Comparison of ENCODE assay signal across 20 mouse cellular contexts in genomic region chr6:83426576-83426975, GRCm38 (mm10). TPM values are rescaled to one million over a fixed set of nuclear protein-coding genes. Genes with fewer than 3 reads are reported as not detected.
DNase-seq lines count a peak whose midpoint lies in the region; ATAC-seq and TF ChIP-seq lines count a peak whose summit lies in the region.
"Had no signal": no experiment of that assay in that cellular context is flagged by ENCODE, and none has a peak within 500 bp of the region (broad histone marks: within the 10 kb centered on the region; RNA-seq: fewer than 3 reads in every experiment).

No protein-coding gene starts in this region.

- 97% methylated on average over 3 of the region's 3 CpGs for WGBS in hindbrain, embryonic 13.5 days
- WGBS in hindbrain, embryonic 12.5 days: 95% methylated on average over 3 of the region's 3 CpGs

- intact Hi-C loops in left cerebral cortex, adult 2 months (cut with DNase I): no loop called here

- no peak overlapping the region for H3K4me2 ChIP-seq in hindbrain, embryonic 13.5 days
- no peak overlapping the region for H3K4me2 ChIP-seq in hindbrain, embryonic 12.5 days (replicated peaks)
- H3K4me2 ChIP-seq: heart, embryonic 11.5 days; liver, embryonic 11.5 days; lung, embryonic 15.5 days; neural tube, embryonic 12.5 days had no signal

- H3K9ac ChIP-seq in hindbrain, embryonic 13.5 days: peak overlapping the region; percentile 14; the same call in 1 of the 2 replicates
- no peak overlapping the region for H3K9ac ChIP-seq in hindbrain, embryonic 12.5 days
- H3K9ac ChIP-seq: lung, embryonic 15.5 days; neural tube, embryonic 12.5 days had no signal

- DNase-seq in brain, adult 2 months (ENCODE audit: low read depth, low spot score): peak; percentile 93
- peak; percentile 82 to 92 for DNase-seq in cerebellum, adult 18-20 months
- DNase-seq in cerebellum, postnatal 36 days: peak; percentile 78 to 83
- DNase-seq in adrenal gland, adult 8-10 months: no peak
- no peak for DNase-seq in left cerebral cortex, adult 2 months (ENCODE audit: extremely low spot score in 1 of 2, low spot score in 2 of 2)
- DNase-seq in right cerebral cortex, adult 2 months (ENCODE audit: low spot score in 2 of 2): no peak
- DNase-seq: adrenal gland, postnatal 25 days; heart, postnatal 14 days; kidney, adult 18-20 months; kidney, postnatal 14 days; left cerebral cortex, postnatal 4 days; right cerebral cortex, postnatal 25 days; thymus, postnatal 25 days had no signal

- H3K27ac ChIP-seq in hindbrain, embryonic 13.5 days: peak overlapping the region; percentile 85; the same call in 1 of the 2 replicates
- no peak overlapping the region for H3K27ac ChIP-seq in hindbrain, embryonic 12.5 days
- no peak overlapping the region for H3K27ac ChIP-seq in left cerebral cortex, adult 2 months
- H3K27ac ChIP-seq: lung, embryonic 15.5 days; neural tube, embryonic 12.5 days had no signal

- TF ChIP-seq CTCF in left cerebral cortex, adult 2 months (IDR thresholded peaks at IDR 0.05): no peak

- H3K4me3 ChIP-seq in hindbrain, embryonic 13.5 days: no peak overlapping the region
- no peak overlapping the region for H3K4me3 ChIP-seq in hindbrain, embryonic 12.5 days
- no peak overlapping the region for H3K4me3 ChIP-seq in left cerebral cortex, adult 2 months
- H3K4me3 ChIP-seq: erythroblast, embryonic 14.5 days; lung, embryonic 15.5 days; neural tube, embryonic 12.5 days had no signal

- no peaks in the 10 kb centered on the region for H3K9me3 ChIP-seq in hindbrain, embryonic 13.5 days
- H3K9me3 ChIP-seq in hindbrain, embryonic 12.5 days (replicated peaks): no peaks in the 10 kb centered on the region
- H3K9me3 ChIP-seq: lung, embryonic 15.5 days; neural tube, embryonic 12.5 days had no signal

- ATAC-seq in hindbrain, embryonic 13.5 days (ENCODE audit: low FRiP score): no peak
- ATAC-seq in hindbrain, embryonic 12.5 days (ENCODE audit: low FRiP score): no peak

- H3K4me1 ChIP-seq in hindbrain, embryonic 13.5 days (replicated peaks): peaks cover 84% of the 10 kb centered on the region
- H3K4me1 ChIP-seq in hindbrain, embryonic 12.5 days: peaks cover 60% of the 10 kb centered on the region

- H3K36me3 ChIP-seq in hindbrain, embryonic 13.5 days: peaks cover 16% of the 10 kb centered on the region
- 0 out of 2 replicates have a peak, but pooled peaks cover 15% of the 10 kb centered on the region for H3K36me3 ChIP-seq in hindbrain, embryonic 12.5 days

- no peaks in the 10 kb centered on the region for H3K27me3 ChIP-seq in hindbrain, embryonic 13.5 days
- H3K27me3 ChIP-seq in hindbrain, embryonic 12.5 days: no peaks in the 10 kb centered on the region
- H3K27me3 ChIP-seq: lung, embryonic 15.5 days; neural tube, embryonic 12.5 days had no signal

RNA-seq across cellular contexts. Expression of gene Tet3, which starts 32.3 kb away (rescaled TPM):
- 69.8 and 75.4 TPM in 2 replicates for polyA plus RNA-seq in hindbrain, embryonic 13.5 days (2015; fragmentation: Nextera tagmentation; extraction: Ambion mirVana)
- 63.3 and 63.9 TPM in 2 replicates for polyA plus RNA-seq in hindbrain, embryonic 12.5 days (2016; fragmentation: Nextera tagmentation; extraction: Ambion mirVana)
- total RNA-seq in adrenal gland, adult 8-10 months (2022): 10 to 100 TPM; 24.3 to 40.5 (median 35.3) TPM
- 10 to 100 TPM; 74.6 to 90.0 TPM for total RNA-seq in left cerebral cortex, adult 2 months (2021)

Comparison
In these comparisons a context has a peak if more than half of its experiments do, and no peak if none do; other contexts are left out.
1. DNase-seq: peak in brain, adult 2 months (single experiment), cerebellum, adult 18-20 months (2 of 2) and cerebellum, postnatal 36 days (2 of 2); none in adrenal gland, adult 8-10 months (single experiment), left cerebral cortex, adult 2 months (0 of 2) and right cerebral cortex, adult 2 months (0 of 2).